In the genomic region with DNA sequence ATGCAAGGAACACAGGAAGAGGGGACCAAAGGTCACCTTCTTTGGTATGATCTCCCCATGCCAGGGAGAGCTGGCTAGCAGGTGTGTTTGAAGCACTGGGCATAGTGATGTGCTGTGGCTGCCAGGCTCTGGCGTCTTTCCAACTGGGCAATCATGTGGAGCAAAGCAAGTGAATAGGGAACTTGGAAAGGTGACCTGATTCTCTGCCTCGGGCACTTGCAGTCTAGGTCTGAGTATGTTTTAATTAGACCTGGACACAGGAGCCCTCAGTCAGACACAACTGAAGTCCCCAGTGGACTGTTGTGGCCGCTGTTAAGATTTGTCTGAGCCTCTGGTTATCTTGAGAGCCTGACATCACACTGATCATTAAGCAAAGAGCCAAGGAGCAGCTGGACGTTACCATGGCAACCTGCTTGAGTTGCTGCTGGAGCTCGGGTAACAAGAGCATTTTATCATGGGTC, we compare ENCODE assay signal across 9 mouse cellular contexts.
DNase-seq lines count a peak whose midpoint lies in the region; ATAC-seq and TF ChIP-seq lines count a peak whose summit lies in the region.
"Had no signal": no experiment of that assay in that cellular context is flagged by ENCODE, and none has a peak within 500 bp of the region (broad histone marks: within the 10 kb centered on the region; RNA-seq: fewer than 3 reads in every experiment).

No protein-coding gene starts in this region.

- H3K4me3 ChIP-seq in embryonic facial prominence, embryonic 10.5 days: 0 out of 2 replicates have a peak overlapping the region, but pooled peaks have one; percentile 9
- peak overlapping the region in 1 of 2 experiments; percentile 37; a peak in 2 of 4 replicates for H3K4me3 ChIP-seq in liver, embryonic 14.5 days (ENCODE audit: insufficient read depth in 1 of 2, low read depth in 2 of 2, low read length in 2 of 2)
- no peak overlapping the region for H3K4me3 ChIP-seq in neural tube, embryonic 14.5 days (ENCODE audit: low read depth, low read length)

- peaks cover 28% of the 10 kb centered on the region for H3K4me1 ChIP-seq in embryonic facial prominence, embryonic 10.5 days
- H3K4me1 ChIP-seq in liver, embryonic 14.5 days (replicated peaks; ENCODE audit: control insufficient read depth in 2 of 2, insufficient read depth in 2 of 2, low read length in 1 of 2): peaks cover 35 to 36% of the 10 kb centered on the region in 2 experiments
- H3K4me1 ChIP-seq in neural tube, embryonic 14.5 days (ENCODE audit: control insufficient read depth, insufficient read depth, low read length): peaks cover 21% of the 10 kb centered on the region; the same call in 1 of the 2 replicates

- H3K36me3 ChIP-seq in embryonic facial prominence, embryonic 10.5 days (replicated peaks): no peaks in the 10 kb centered on the region
- H3K36me3 ChIP-seq in liver, embryonic 14.5 days (replicated peaks; ENCODE audit: control insufficient read depth, insufficient read depth, low read depth): no peaks in the 10 kb centered on the region
- H3K36me3 ChIP-seq in neural tube, embryonic 14.5 days (ENCODE audit: control insufficient read depth, insufficient read depth, low read length): no peaks in the 10 kb centered on the region

- TF ChIP-seq EP300 in liver, embryonic 14.5 days (IDR thresholded peaks at IDR 0.05; ENCODE audit: low read depth): no peak

- DNase-seq in right cerebral cortex, adult 18-20 months: peak; percentile 20
- no peak for DNase-seq in right cerebral cortex, postnatal 25 days
- DNase-seq in embryonic facial prominence, embryonic 10.5 days (ENCODE audit: low spot score): peak; percentile 80
- peak; percentile 82 to 87 for DNase-seq in heart, adult 18-20 months
- DNase-seq in kidney, adult 11 months: peak; percentile 96
- peak; percentile 78 to 85 (median 81) for DNase-seq in liver, embryonic 14.5 days (ENCODE audit: low read depth in 3 of 3, low spot score in 3 of 3)
- no peak for DNase-seq in thymus, postnatal 10 days (ENCODE audit: low spot score in 2 of 2)

- 16% methylated on average over 5 of the region's 5 CpGs for WGBS in embryonic facial prominence, embryonic 10.5 days
- WGBS in liver, embryonic 14.5 days (ENCODE audit: insufficient replicate concordance): 37% methylated on average over 5 of the region's 5 CpGs
- 5% methylated on average over 5 of the region's 5 CpGs for WGBS in neural tube, embryonic 14.5 days

- peak overlapping the region; percentile 60 for H3K9ac ChIP-seq in liver, embryonic 14.5 days (replicated peaks)
- no peak overlapping the region for H3K9ac ChIP-seq in neural tube, embryonic 14.5 days (replicated peaks; ENCODE audit: low read depth, low read length)

- ATAC-seq in liver, embryonic 14.5 days (ENCODE audit: insufficient read depth): peak; percentile 85
- peak; percentile 91 for ATAC-seq in neural tube, embryonic 14.5 days (ENCODE audit: low read depth)

- H3K9me3 ChIP-seq in embryonic facial prominence, embryonic 10.5 days: no peaks in the 10 kb centered on the region
- H3K9me3 ChIP-seq in liver, embryonic 14.5 days (ENCODE audit: control insufficient read depth, low read length): no peaks in the 10 kb centered on the region
- no peaks in the 10 kb centered on the region for H3K9me3 ChIP-seq in neural tube, embryonic 14.5 days (ENCODE audit: control insufficient read depth, low read length)

- peak overlapping the region; percentile 30; the same call in 1 of the 2 replicates for H3K27ac ChIP-seq in embryonic facial prominence, embryonic 10.5 days (replicated peaks)
- H3K27ac ChIP-seq in liver, embryonic 14.5 days: peak overlapping the region; percentile 95
- peak overlapping the region; percentile 63 for H3K27ac ChIP-seq in neural tube, embryonic 14.5 days (ENCODE audit: low read depth, low read length)
- H3K27ac ChIP-seq: macrophage had no signal

- no peak for TF ChIP-seq CTCF in liver, embryonic 14.5 days (IDR thresholded peaks at IDR 0.05; ENCODE audit: low read depth)

- peak overlapping the region; percentile 76 for H3K4me2 ChIP-seq in liver, embryonic 14.5 days (ENCODE audit: low read depth)
- peak overlapping the region; percentile 17; the same call in 1 of the 2 replicates for H3K4me2 ChIP-seq in neural tube, embryonic 14.5 days (ENCODE audit: low read depth, low read length)

- H3K27me3 ChIP-seq in embryonic facial prominence, embryonic 10.5 days (replicated peaks; ENCODE audit: low read depth, poor library complexity, severe bottlenecking): no peaks in the 10 kb centered on the region
- no peaks in the 10 kb centered on the region for H3K27me3 ChIP-seq in liver, embryonic 14.5 days (ENCODE audit: control insufficient read depth, insufficient read depth, low read length)
- no peaks in the 10 kb centered on the region for H3K27me3 ChIP-seq in neural tube, embryonic 14.5 days (ENCODE audit: control insufficient read depth, insufficient read depth, low read length)

Comparison
In these comparisons a context has a peak if more than half of its experiments do, and no peak if none do; other contexts are left out.
1. DNase-seq: peak in right cerebral cortex, adult 18-20 months (single experiment), embryonic facial prominence, embryonic 10.5 days (single experiment), heart, adult 18-20 months (2 of 2), kidney, adult 11 months (single experiment) and liver, embryonic 14.5 days (3 of 3); none in right cerebral cortex, postnatal 25 days (single experiment) and thymus, postnatal 10 days (0 of 2).
2. H3K27ac ChIP-seq: peak in every context shown above with its lines; median percentile 95 in liver, embryonic 14.5 days; 63 in neural tube, embryonic 14.5 days; 30 in embryonic facial prominence, embryonic 10.5 days.